Mouse (Mus musculus) intestine, embryonic 16.5 days (tissue): ENCODE measurements around the gene Acp6. TPM values are rescaled to one million over a fixed set of nuclear protein-coding genes. Genes with fewer than 3 reads are reported as not detected.

Experiments
- ATAC-seq: fragments of 200-750 bp; cut with Nextera tagmentation; 2 replicates; pipeline ENCODE4 v1.8.0; 2017; ENCODE audit warnings: moderate TSS enrichment, moderate library complexity
- H3K27ac ChIP-seq: fragments of 300-500 bp; sonication (generic); 2 replicates; pipeline ENCODE4 v1.5.1; 2014; ENCODE audit warnings: mild to moderate bottlenecking, low read length
- H3K27me3 ChIP-seq: fragments of 300-500 bp; sonication (generic); replicated peaks from 2 replicates; pipeline ENCODE4 v1.6.1; 2014; ENCODE audit warnings: low read length, control low read depth, mixed read lengths; ENCODE audit not compliant: control insufficient read depth, insufficient read depth
- H3K36me3 ChIP-seq: fragments of 300-500 bp; sonication (generic); 2 replicates; pipeline ENCODE4 v1.6.1; 2014; ENCODE audit warnings: low read length, control low read depth; ENCODE audit not compliant: control insufficient read depth, insufficient read depth
- H3K4me1 ChIP-seq: fragments of 300-500 bp; sonication (generic); 2 replicates; pipeline ENCODE4 v1.6.1; 2014; ENCODE audit warnings: low read length, control low read depth, mixed read lengths; ENCODE audit not compliant: control insufficient read depth, insufficient read depth
- H3K4me2 ChIP-seq: fragments of 300-500 bp; sonication (generic); 2 replicates; pipeline ENCODE4 v1.6.1; 2014; ENCODE audit warnings: low read depth, low read length, control low read depth
- H3K4me3 ChIP-seq: fragments of 300-500 bp; sonication (generic); 2 replicates; pipeline ENCODE4 v1.5.1; 2014; ENCODE audit warnings: mild to moderate bottlenecking, low read length
- H3K9ac ChIP-seq: fragments of 300-500 bp; sonication (generic); 2 replicates; pipeline ENCODE4 v1.6.1; 2014; ENCODE audit warnings: low read depth, low read length
- H3K9me3 ChIP-seq: fragments of 300-500 bp; sonication (generic); 2 replicates; pipeline ENCODE4 v1.6.1; 2016; ENCODE audit warnings: low read length, control low read depth; ENCODE audit not compliant: control insufficient read depth
- WGBS: fragments of 180-500 bp; shearing (Covaris S2); extraction: QIAGEN DNeasy Blood & Tissue Kit; methylation state at CpG from one replicate; pipeline ENCODE4 v1.1.7; 2014; 5-methylcytosine and 5-hydroxymethylcytosine counted together
- polyA plus RNA-seq: library from polyadenylated mRNA; unstranded; fragments of >200 nt; fragmentation: Nextera tagmentation; extraction: Ambion mirVana; gene quantifications from 2 replicates; pipeline ENCODE4 v1.2.1, GENCODE M21; 2015

Acp6 gene
- polyA plus RNA-seq, 1 experiment from 2014 or later: 60.3 TPM

- H3K4me2 ChIP-seq: no peak overlapping the region
- H3K4me1 ChIP-seq: no peaks in the 10 kb centered on the region
- 71% methylated on average over 6 of the region's 6 CpGs for WGBS
- no peaks in the 10 kb centered on the region for H3K9me3 ChIP-seq
- no peaks in the 10 kb centered on the region for H3K27me3 ChIP-seq
- no peak overlapping the region for H3K9ac ChIP-seq
- no peak overlapping the region for H3K4me3 ChIP-seq
- ATAC-seq: no peak
- no peak overlapping the region for H3K27ac ChIP-seq
- H3K36me3 ChIP-seq: no peaks in the 10 kb centered on the region
Observed at GRCm38 (mm10) chr3:97178885-97179284, 20.3 kb downstream of the Acp6 start.

DNA sequence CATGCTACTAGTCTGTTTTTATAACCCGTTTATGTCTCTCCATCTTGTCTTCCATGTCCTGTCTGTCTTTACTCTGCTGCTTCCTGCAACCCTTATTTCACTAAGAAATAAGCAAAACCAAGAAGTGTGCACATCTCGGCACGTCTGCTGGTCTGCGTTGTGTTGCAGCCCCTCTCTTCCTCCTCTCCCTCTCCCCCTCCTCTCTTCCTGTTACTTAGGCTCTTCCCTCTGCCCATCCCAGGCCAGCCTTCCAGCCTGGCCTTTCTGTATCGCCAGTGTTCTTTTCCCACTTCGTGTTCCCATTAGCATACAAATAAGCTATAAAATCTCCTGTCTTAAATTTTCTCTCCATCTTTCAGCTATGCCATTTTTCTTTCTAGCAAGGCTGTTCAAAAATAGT, 21.9 kb downstream of the Acp6 start:
- 33% methylated on average over 6 of the region's 6 CpGs for WGBS
- Histone ChIP-seq H3K9me3 (no peaks in the 10 kb centered on the region), H3K27me3 (no peaks in the 10 kb centered on the region), H3K9ac (no peak overlapping the region), H3K4me1 (no peaks in the 10 kb centered on the region), H3K4me3 (no peak overlapping the region), H3K4me2 (no peak overlapping the region; the same call in 1 of the 2 replicates), H3K27ac (no peak overlapping the region), H3K36me3 (no peaks in the 10 kb centered on the region)
- ATAC-seq: no peak

GRCm38 (mm10) chr3:97183810-97184209, 25.2 kb downstream of the Acp6 start:
- H3K4me3 ChIP-seq: no peak overlapping the region
- no peaks in the 10 kb centered on the region for H3K27me3 ChIP-seq
- ATAC-seq: no peak
- H3K4me2 ChIP-seq: no peak overlapping the region
- H3K4me1 ChIP-seq: no peaks in the 10 kb centered on the region
- H3K9ac ChIP-seq: no peak overlapping the region
- H3K9me3 ChIP-seq: no peaks in the 10 kb centered on the region
- H3K27ac ChIP-seq: no peak overlapping the region
- 49% methylated on average over 3 of the region's 3 CpGs for WGBS
- no peaks in the 10 kb centered on the region for H3K36me3 ChIP-seq

- no peak overlapping the region for H3K27ac ChIP-seq
- WGBS: 35% methylated on average over 10 of the region's 10 CpGs
- no peaks in the 10 kb centered on the region for H3K27me3 ChIP-seq
- ATAC-seq: peak; percentile 55; the same call in 1 of the 2 replicates
- no peak overlapping the region for H3K9ac ChIP-seq
- no peak overlapping the region for H3K4me2 ChIP-seq
- no peak overlapping the region for H3K4me3 ChIP-seq
- H3K4me1 ChIP-seq: no peaks in the 10 kb centered on the region
- no peaks in the 10 kb centered on the region for H3K9me3 ChIP-seq
- H3K36me3 ChIP-seq: no peaks in the 10 kb centered on the region
Observed at GRCm38 (mm10) chr3:97185098-97185860, 26.7 kb downstream of the Acp6 start.

- Histone ChIP-seq H3K4me3 (no peak overlapping the region), H3K36me3 (no peaks in the 10 kb centered on the region), H3K9ac (no peak overlapping the region), H3K9me3 (no peaks in the 10 kb centered on the region), H3K4me2 (no peak overlapping the region), H3K27ac (no peak overlapping the region), H3K27me3 (no peaks in the 10 kb centered on the region), H3K4me1 (peaks cover 11% of the 10 kb centered on the region)
- 82% methylated on average over 8 of the region's 8 CpGs for WGBS
- ATAC-seq: no peak
Observed at GRCm38 (mm10) chr3:97196571-97196970, 38.0 kb downstream of the Acp6 start.

DNA sequence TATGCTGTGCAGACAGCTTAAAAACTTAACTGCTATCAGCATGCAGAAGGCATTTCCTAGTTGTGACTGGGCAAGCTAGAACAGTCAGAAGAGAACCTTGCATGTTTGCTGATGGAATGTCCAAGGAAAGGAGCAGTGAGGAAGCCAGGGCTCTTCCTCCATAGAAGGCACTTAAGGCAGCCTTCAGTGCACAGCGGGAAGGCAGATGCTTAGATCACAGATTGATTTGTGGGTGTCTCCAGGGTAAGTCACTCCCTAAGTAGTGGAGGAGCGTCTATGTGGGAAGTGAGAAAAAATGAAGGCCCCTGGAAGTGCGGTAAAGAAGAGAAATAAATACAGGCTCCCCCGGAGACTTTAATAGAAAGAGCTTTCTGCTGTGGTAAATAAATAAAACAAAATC, 40.7 kb downstream of the Acp6 start:
- WGBS: 34% methylated on average over 4 of the region's 4 CpGs
- H3K4me1 ChIP-seq: peaks cover 14% of the 10 kb centered on the region

DNA sequence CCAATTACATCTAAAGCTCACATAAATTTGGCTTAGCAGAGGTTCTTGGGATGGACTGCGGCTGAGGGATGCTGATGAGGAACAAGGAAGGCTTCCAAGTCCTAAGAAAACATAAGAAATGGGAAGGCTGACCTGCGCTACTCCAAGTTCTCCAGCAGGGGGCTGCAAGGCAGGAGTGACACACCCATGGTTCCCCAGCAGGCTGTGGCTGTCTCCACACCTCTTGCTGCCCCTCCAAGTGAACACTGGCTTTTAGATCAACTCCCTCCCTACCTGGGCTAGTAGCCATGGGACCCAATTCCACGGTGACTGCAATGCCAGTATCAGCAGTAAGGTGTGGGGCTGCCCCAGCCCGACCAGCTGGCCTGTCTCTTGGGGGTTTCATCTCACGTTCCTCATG, 43.4 kb downstream of the Acp6 start:
- H3K4me3 ChIP-seq: no peak overlapping the region
- no peak overlapping the region for H3K27ac ChIP-seq
- H3K9ac ChIP-seq: no peak overlapping the region
- H3K36me3 ChIP-seq: peaks cover 9% of the 10 kb centered on the region
- H3K4me2 ChIP-seq: no peak overlapping the region
- peak; percentile 36; the same call in 1 of the 2 replicates for ATAC-seq
- H3K9me3 ChIP-seq: no peaks in the 10 kb centered on the region
- WGBS: 53% methylated on average over 5 of the region's 5 CpGs
- H3K27me3 ChIP-seq: no peaks in the 10 kb centered on the region
- H3K4me1 ChIP-seq: peaks cover 14% of the 10 kb centered on the region

More for the DNA sequence above, 40.7 kb downstream of the Acp6 start:
- no peak overlapping the region for H3K9ac ChIP-seq
- no peaks in the 10 kb centered on the region for H3K9me3 ChIP-seq
- H3K4me2 ChIP-seq: no peak overlapping the region
- H3K27ac ChIP-seq: no peak overlapping the region
- no peaks in the 10 kb centered on the region for H3K27me3 ChIP-seq
- no peak for ATAC-seq
- no peaks in the 10 kb centered on the region for H3K36me3 ChIP-seq
- H3K4me3 ChIP-seq: no peak overlapping the region

DNA sequence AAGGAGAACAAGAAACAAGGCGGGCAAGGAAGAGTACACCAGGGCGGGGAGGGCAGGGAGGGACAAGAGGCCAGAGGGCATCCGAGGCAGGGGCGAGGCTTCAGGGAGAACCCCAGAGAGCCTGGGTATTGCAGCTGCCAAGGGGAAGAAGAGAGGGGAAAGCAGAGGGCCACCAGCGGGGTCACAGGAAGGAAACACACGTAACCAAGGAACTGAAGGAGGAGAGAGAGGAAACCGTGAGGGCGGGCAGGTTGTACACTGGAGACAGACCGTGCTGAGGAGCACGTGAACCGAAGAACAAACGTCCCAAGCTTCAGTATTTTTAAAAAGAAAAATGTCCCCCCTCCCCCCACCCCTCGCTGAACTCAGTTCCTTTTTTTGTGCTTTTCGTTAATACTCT, 45.3 kb downstream of the Acp6 start:
- Histone ChIP-seq H3K4me3 (no peak overlapping the region), H3K9me3 (no peaks in the 10 kb centered on the region), H3K9ac (0 out of 2 replicates have a peak overlapping the region, but pooled peaks have one; percentile 24), H3K27me3 (no peaks in the 10 kb centered on the region), H3K36me3 (peaks cover 15% of the 10 kb centered on the region), H3K27ac (no peak overlapping the region), H3K4me2 (no peak overlapping the region), H3K4me1 (peaks cover 17% of the 10 kb centered on the region)
- no peak for ATAC-seq
- WGBS: 68% methylated on average over 14 of the region's 14 CpGs

DNA sequence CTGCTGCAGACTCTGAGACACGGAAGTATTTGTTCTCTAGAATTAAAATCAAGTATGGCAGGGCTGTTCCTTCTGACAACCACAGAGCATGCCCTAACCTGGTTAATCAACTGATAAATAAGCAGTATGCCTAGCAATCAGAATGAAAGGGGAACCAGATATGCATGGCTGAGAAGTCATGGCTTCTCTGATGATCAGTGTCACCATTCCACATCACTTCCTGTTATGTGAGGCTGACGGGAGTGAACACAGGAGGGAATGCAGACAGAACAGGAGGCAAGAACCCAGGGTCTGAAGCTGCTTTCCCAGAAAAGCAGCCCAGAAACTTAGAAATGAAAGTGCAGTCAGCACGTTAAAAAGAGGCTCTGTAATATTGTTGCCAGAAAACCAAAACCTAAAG, 47.9 kb downstream of the Acp6 start:
- no peak for ATAC-seq
- Histone ChIP-seq H3K4me2 (no peak overlapping the region), H3K27me3 (no peaks in the 10 kb centered on the region), H3K27ac (no peak overlapping the region), H3K9ac (no peak overlapping the region), H3K4me1 (peaks cover 9% of the 10 kb centered on the region; the same call in 1 of the 2 replicates), H3K4me3 (no peak overlapping the region), H3K9me3 (no peaks in the 10 kb centered on the region), H3K36me3 (peaks cover 29% of the 10 kb centered on the region)
- 68% methylated on average over 3 of the region's 3 CpGs for WGBS
